Comparison of ENCODE assay signal across 14 mouse cellular contexts in the genomic region with DNA sequence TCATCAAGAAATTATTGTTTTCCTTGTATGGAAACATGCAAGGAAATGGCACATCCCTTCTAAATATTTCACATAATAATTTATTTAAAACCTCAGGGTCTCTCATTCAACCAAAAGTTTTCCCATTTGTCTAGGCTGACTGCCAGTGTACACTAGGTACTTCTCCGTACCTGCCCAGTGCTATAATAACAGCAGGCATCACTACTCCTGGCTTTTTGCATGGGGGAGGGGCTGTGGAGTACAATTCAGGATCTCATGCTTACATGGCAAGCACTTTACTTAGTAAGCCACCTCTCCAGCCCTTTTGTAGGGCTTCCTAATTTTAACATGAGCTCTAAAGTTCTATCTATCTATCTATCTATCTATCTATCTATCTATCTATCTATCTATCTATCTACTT.
"Had no signal": no experiment of that assay in that cellular context is flagged by ENCODE, and none has a peak within 500 bp of the region (broad histone marks: within the 10 kb centered on the region; RNA-seq: fewer than 3 reads in every experiment).

No protein-coding gene starts in this region.

- H3K4me1 ChIP-seq: limb, embryonic 15.5 days; liver, embryonic 12.5 days; midbrain, embryonic 10.5 days; midbrain, embryonic 12.5 days; neural tube, embryonic 12.5 days had no signal

- ATAC-seq: liver, embryonic 12.5 days had no signal

- DNase-seq: lung, embryonic 14.5 days; midbrain, embryonic 14.5 days; right cerebral cortex, postnatal 14 days; right cerebral cortex, postnatal 4 days; spleen, adult 18-20 months; thymus, adult 18-20 months; thymus, postnatal 14 days; thymus, postnatal 36 days had no signal

- H3K4me2 ChIP-seq: limb, embryonic 15.5 days; liver, embryonic 12.5 days; lung, embryonic 14.5 days; midbrain, embryonic 12.5 days; neural tube, embryonic 12.5 days had no signal

- H3K9ac ChIP-seq: limb, embryonic 15.5 days; liver, embryonic 12.5 days; liver, embryonic 14.5 days; lung, embryonic 14.5 days; midbrain, embryonic 12.5 days; neural tube, embryonic 12.5 days had no signal

- H3K27ac ChIP-seq: limb, embryonic 15.5 days; liver, embryonic 12.5 days; liver, embryonic 14.5 days; midbrain, embryonic 10.5 days; midbrain, embryonic 12.5 days; neural tube, embryonic 12.5 days had no signal

- H3K9me3 ChIP-seq: limb, embryonic 15.5 days; liver, embryonic 12.5 days; midbrain, embryonic 10.5 days; midbrain, embryonic 12.5 days; neural tube, embryonic 12.5 days had no signal

- H3K27me3 ChIP-seq: limb, embryonic 15.5 days; liver, embryonic 12.5 days; midbrain, embryonic 12.5 days; neural tube, embryonic 12.5 days had no signal

- H3K36me3 ChIP-seq: limb, embryonic 15.5 days; liver, embryonic 12.5 days; midbrain, embryonic 10.5 days; midbrain, embryonic 12.5 days; neural tube, embryonic 12.5 days had no signal

- H3K4me3 ChIP-seq: limb, embryonic 15.5 days; liver, embryonic 12.5 days; midbrain, embryonic 10.5 days; midbrain, embryonic 12.5 days; neural tube, embryonic 12.5 days had no signal
